Mouse (Mus musculus): ENCODE results near the gene Stpg2. TPM values are rescaled to one million over a fixed set of nuclear protein-coding genes. Genes with fewer than 3 reads are reported as not detected.
"Not testable (repeated sequence)": the region's sequence is repeated elsewhere in the genome, so short reads cannot be mapped to it uniquely, and the experiment has no call there.

The Stpg2 gene
- total RNA-seq, 2 experiments from 2014 or later = not detected

- DNase-seq (ENCODE audit: low spot score) = no peak
Observed at GRCm38 (mm10) chr3:139404673-139405072, 199.2 kb downstream of the Stpg2 start.

- no peak for DNase-seq (ENCODE audit: low spot score)
Observed at GRCm38 (mm10) chr3:139419142-139419541, 213.6 kb downstream of the Stpg2 start.

- DNase-seq (ENCODE audit: low spot score) = no peak
Observed at GRCm38 (mm10) chr3:139442170-139442569, 236.7 kb downstream of the Stpg2 start.

- DNase-seq (ENCODE audit: low spot score) = no peak
Observed at GRCm38 (mm10) chr3:139495939-139496338, 290.4 kb downstream of the Stpg2 start.

- DNase-seq (ENCODE audit: low spot score) = no peak
Observed at GRCm38 (mm10) chr3:139502216-139502615, 296.7 kb downstream of the Stpg2 start.

- no peak for DNase-seq (ENCODE audit: low spot score)
Observed at GRCm38 (mm10) chr3:139509275-139509985, 303.9 kb downstream of the Stpg2 start.

GRCm38 (mm10) chr3:139578496-139578895, 373.0 kb downstream of the Stpg2 start:
- DNase-seq (ENCODE audit: low spot score) = no peak

GRCm38 (mm10) chr3:139581298-139581697, 375.8 kb downstream of the Stpg2 start:
- no peak for DNase-seq (ENCODE audit: low spot score)

GRCm38 (mm10) chr3:139599508-139599907, 394.0 kb downstream of the Stpg2 start:
- DNase-seq (ENCODE audit: low spot score) = no peak

GRCm38 (mm10) chr3:139608267-139608666, 402.8 kb downstream of the Stpg2 start:
- DNase-seq (ENCODE audit: low spot score) = not testable (repeated sequence)

- DNase-seq (ENCODE audit: low spot score) = no peak
Observed at GRCm38 (mm10) chr3:139614641-139615040, 409.1 kb downstream of the Stpg2 start.

GRCm38 (mm10) chr3:139615791-139616190, 410.3 kb downstream of the Stpg2 start:
- no peak for DNase-seq (ENCODE audit: low spot score)

- DNase-seq (ENCODE audit: low spot score) = no peak
Observed at GRCm38 (mm10) chr3:139637887-139638286, 432.4 kb downstream of the Stpg2 start.

- DNase-seq (ENCODE audit: low spot score) = no peak
Observed at GRCm38 (mm10) chr3:139651505-139651904, 446.0 kb downstream of the Stpg2 start.

GRCm38 (mm10) chr3:139659416-139659815, 453.9 kb downstream of the Stpg2 start:
- DNase-seq (ENCODE audit: low spot score) = no peak

- no peak for DNase-seq (ENCODE audit: low spot score)
Observed at GRCm38 (mm10) chr3:139662241-139662640, 456.7 kb downstream of the Stpg2 start.

GRCm38 (mm10) chr3:139663712-139664245, 458.3 kb downstream of the Stpg2 start:
- DNase-seq (ENCODE audit: low spot score) = no peak

GRCm38 (mm10) chr3:139665047-139665446, 459.6 kb downstream of the Stpg2 start:
- DNase-seq (ENCODE audit: low spot score) = no peak

GRCm38 (mm10) chr3:139676192-139676591, 470.7 kb downstream of the Stpg2 start:
- no peak for DNase-seq (ENCODE audit: low spot score)

GRCm38 (mm10) chr3:139676723-139677122, 471.2 kb downstream of the Stpg2 start:
- DNase-seq (ENCODE audit: low spot score) = no peak

GRCm38 (mm10) chr3:139704238-139704637, 498.7 kb downstream of the Stpg2 start:
- DNase-seq (ENCODE audit: low spot score) = not testable (repeated sequence)

- DNase-seq (ENCODE audit: low spot score) = not testable (repeated sequence)
Observed at GRCm38 (mm10) chr3:139707396-139707795, 501.9 kb downstream of the Stpg2 start.

- DNase-seq (ENCODE audit: low spot score) = no peak
Observed at GRCm38 (mm10) chr3:139709794-139710193, 504.3 kb downstream of the Stpg2 start.

Data from gastrocnemius, adult 18-20 months (tissue).